Mouse (Mus musculus) hindbrain, embryonic 11.5 days (tissue): ENCODE data around the gene Kpna3. TPM values are rescaled to one million over a fixed set of nuclear protein-coding genes. Genes with fewer than 3 reads are reported as not detected.
"Not testable (repeated sequence)": the region's sequence is repeated elsewhere in the genome, so short reads cannot be mapped to it uniquely, and the experiment has no call there.

ENCODE experiments used
- ATAC-seq: fragments of 200-750 bp; cut with Nextera tagmentation; 2 replicates; pipeline ENCODE4 v1.8.0; 2017; ENCODE audit warnings: mild to moderate bottlenecking, moderate TSS enrichment, moderate library complexity; ENCODE audit not compliant: low FRiP score
- DNase-seq: peaks from one replicate; pipeline ENCODE4 v3.0.0-alpha.2; 2015; ENCODE audit warnings: low spot score
- H3K27ac ChIP-seq: fragments of 300-500 bp; sonication (generic); 2 replicates; pipeline ENCODE4 v1.5.1; 2014; ENCODE audit warnings: mild to moderate bottlenecking, low read depth, low read length
- H3K27me3 ChIP-seq: fragments of 300-500 bp; sonication (generic); 2 replicates; pipeline ENCODE4 v1.6.1; 2014; ENCODE audit warnings: mild to moderate bottlenecking, low read length, moderate library complexity, mixed read lengths; ENCODE audit not compliant: control insufficient read depth, insufficient read depth
- H3K36me3 ChIP-seq: fragments of 300-500 bp; sonication (generic); 2 replicates; pipeline ENCODE4 v1.6.1; 2014; ENCODE audit warnings: mild to moderate bottlenecking, low read length, moderate library complexity, mixed read lengths; ENCODE audit not compliant: control insufficient read depth, insufficient read depth
- H3K4me1 ChIP-seq: fragments of 300-500 bp; sonication (generic); replicated peaks from 2 replicates; pipeline ENCODE4 v1.6.1; 2014; ENCODE audit warnings: low read length, mixed read lengths; ENCODE audit not compliant: control insufficient read depth, insufficient read depth
- H3K4me2 ChIP-seq: fragments of 300-500 bp; sonication (generic); replicated peaks from 2 replicates; pipeline ENCODE4 v1.6.1; 2014; ENCODE audit warnings: mild to moderate bottlenecking, low read depth, low read length
- H3K4me3 ChIP-seq: fragments of 300-500 bp; sonication (generic); 2 replicates; pipeline ENCODE4 v1.5.1; 2014; ENCODE audit warnings: low read depth, low read length
- H3K9ac ChIP-seq: fragments of 300-500 bp; sonication (generic); 2 replicates; pipeline ENCODE4 v1.6.1; 2014; ENCODE audit warnings: low read depth, low read length
- H3K9me3 ChIP-seq: fragments of 300-500 bp; sonication (generic); 2 replicates; pipeline ENCODE4 v1.6.1; 2016; ENCODE audit warnings: low read length; ENCODE audit not compliant: control insufficient read depth
- WGBS: fragments of 180-500 bp; shearing (Covaris S2); extraction: QIAGEN DNeasy Blood & Tissue Kit; methylation state at CpG from one replicate; pipeline ENCODE4 v1.1.7; 2014; 5-methylcytosine and 5-hydroxymethylcytosine counted together
- polyA plus RNA-seq: library from polyadenylated mRNA; unstranded; fragments of >200 nt; fragmentation: Nextera tagmentation; extraction: Ambion mirVana; gene quantifications from 2 replicates; pipeline ENCODE4 v1.2.1, GENCODE M21; 2014

The Kpna3 gene
- polyA plus RNA-seq, 1 experiment from 2014 or later: 90.7 TPM

DNA sequence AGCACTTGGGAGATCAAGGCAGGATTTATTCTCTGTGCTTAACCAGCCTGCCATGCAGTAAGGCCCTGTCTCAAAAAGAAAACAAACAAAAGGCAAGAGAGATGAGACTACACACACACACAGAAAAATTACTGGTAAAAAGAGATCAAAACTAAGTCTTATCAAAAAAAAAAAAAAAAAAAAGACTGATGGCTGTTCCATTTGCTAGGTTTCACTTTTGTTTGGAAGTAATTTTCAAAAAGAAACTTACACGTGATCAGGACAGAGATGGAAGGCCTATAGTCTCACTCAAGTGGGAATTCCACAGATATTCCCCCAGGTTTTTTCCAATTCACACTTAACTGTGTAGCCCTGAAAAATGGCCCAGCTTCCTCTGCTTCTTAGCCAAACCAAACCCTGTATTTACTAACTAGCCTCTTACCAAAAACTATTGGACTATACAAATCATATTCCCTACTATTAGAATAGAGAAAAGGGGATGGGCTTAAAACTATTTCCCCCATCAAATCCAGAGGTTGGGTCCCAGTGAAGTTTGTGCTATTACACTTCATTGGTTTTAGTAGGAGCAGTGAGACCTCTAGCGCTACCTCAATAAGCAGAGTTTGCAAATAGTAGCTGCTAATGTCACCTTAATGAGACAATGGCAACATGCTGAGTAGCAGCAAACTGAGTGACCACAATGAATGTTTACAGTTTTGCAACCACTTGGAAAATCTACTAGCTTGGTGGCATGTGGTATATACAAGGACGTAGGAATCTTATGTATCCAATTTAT lies 1.3 kb downstream of the Kpna3 start:
- WGBS: 20% methylated on average over 3 of the region's 3 CpGs
- no peak for ATAC-seq
- Histone ChIP-seq H3K9me3 (no peaks in the 10 kb centered on the region), H3K36me3 (no peaks in the 10 kb centered on the region), H3K4me3 (peak overlapping the region; percentile 84), H3K27me3 (no peaks in the 10 kb centered on the region), H3K4me2 (peak overlapping the region; percentile 56), H3K9ac (peak overlapping the region; percentile 89), H3K27ac (peak overlapping the region; percentile 96), H3K4me1 (no peaks in the 10 kb centered on the region)
- peak; percentile 37 for DNase-seq

GRCm38 (mm10) chr14:61436866-61437265 lies 2.8 kb downstream of the Kpna3 start:
- H3K36me3 ChIP-seq: no peaks in the 10 kb centered on the region
- H3K9me3 ChIP-seq: no peaks in the 10 kb centered on the region
- no peaks in the 10 kb centered on the region for H3K4me1 ChIP-seq
- no peak overlapping the region for H3K4me2 ChIP-seq
- H3K9ac ChIP-seq: no peak overlapping the region
- H3K27ac ChIP-seq: no peak overlapping the region
- H3K27me3 ChIP-seq: no peaks in the 10 kb centered on the region
- 81% methylated on average over 2 of the region's 2 CpGs for WGBS
- no peak overlapping the region for H3K4me3 ChIP-seq
- ATAC-seq (no peak), DNase-seq (no peak)

- Histone ChIP-seq H3K27ac (no peak overlapping the region), H3K4me2 (no peak overlapping the region), H3K4me3 (no peak overlapping the region), H3K27me3 (no peaks in the 10 kb centered on the region), H3K36me3 (no peaks in the 10 kb centered on the region), H3K4me1 (no peaks in the 10 kb centered on the region), H3K9me3 (no peaks in the 10 kb centered on the region), H3K9ac (no peak overlapping the region)
- no peak for DNase-seq
- no peak for ATAC-seq
- WGBS: 76% methylated on average over 3 of the region's 3 CpGs
Observed at GRCm38 (mm10) chr14:61428126-61428787, 11.4 kb downstream of the Kpna3 start.

DNA sequence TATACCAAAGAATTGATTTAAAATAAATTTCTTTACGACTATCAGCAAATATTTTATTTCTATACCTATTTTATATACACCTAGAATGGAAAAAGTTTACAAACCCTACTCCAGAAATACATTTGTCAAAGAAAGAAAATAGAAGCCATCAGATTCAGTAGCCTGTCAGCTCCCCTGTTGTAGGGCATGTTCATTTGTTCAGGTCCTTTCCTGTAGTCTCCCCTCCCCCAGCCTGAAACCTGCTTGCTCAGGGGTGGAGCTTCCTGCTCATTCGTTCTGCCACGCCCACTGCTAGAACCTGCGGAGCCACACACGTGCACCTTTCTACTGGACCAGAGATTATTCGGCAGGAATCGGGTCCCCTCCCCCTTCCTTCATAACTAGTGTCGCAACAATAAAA lies 12.6 kb downstream of the Kpna3 start:
- ATAC-seq: not testable (repeated sequence)
- WGBS: 45% methylated on average over 4 of the region's 8 CpGs

GRCm38 (mm10) chr14:61425080-61425665 lies 14.5 kb downstream of the Kpna3 start:
- ATAC-seq: no peak
- H3K4me3 ChIP-seq: no peak overlapping the region
- WGBS: 93% methylated on average over 2 of the region's 2 CpGs
- no peaks in the 10 kb centered on the region for H3K36me3 ChIP-seq
- no peak overlapping the region for H3K9ac ChIP-seq
- no peak for DNase-seq
- H3K9me3 ChIP-seq: no peaks in the 10 kb centered on the region
- H3K27ac ChIP-seq: no peak overlapping the region
- H3K4me2 ChIP-seq: no peak overlapping the region
- no peaks in the 10 kb centered on the region for H3K4me1 ChIP-seq
- no peaks in the 10 kb centered on the region for H3K27me3 ChIP-seq

More for the DNA sequence above, 12.6 kb downstream of the Kpna3 start:
- not testable (repeated sequence) for DNase-seq, H3K27ac ChIP-seq, H3K27me3 ChIP-seq, H3K4me2 ChIP-seq, H3K9me3 ChIP-seq, H3K9ac ChIP-seq, H3K36me3 ChIP-seq, H3K4me1 ChIP-seq, H3K4me3 ChIP-seq

- H3K36me3 ChIP-seq: no peaks in the 10 kb centered on the region
- H3K9ac ChIP-seq: no peak overlapping the region
- WGBS: 91% methylated on average over 4 of the region's 4 CpGs
- no peaks in the 10 kb centered on the region for H3K27me3 ChIP-seq
- DNase-seq (no peak), ATAC-seq (no peak)
- H3K4me2 ChIP-seq: no peak overlapping the region
- no peak overlapping the region for H3K4me3 ChIP-seq
- no peaks in the 10 kb centered on the region for H3K9me3 ChIP-seq
- H3K4me1 ChIP-seq: no peaks in the 10 kb centered on the region
- H3K27ac ChIP-seq: no peak overlapping the region
Observed at GRCm38 (mm10) chr14:61415719-61416118, 24.0 kb downstream of the Kpna3 start.

DNA sequence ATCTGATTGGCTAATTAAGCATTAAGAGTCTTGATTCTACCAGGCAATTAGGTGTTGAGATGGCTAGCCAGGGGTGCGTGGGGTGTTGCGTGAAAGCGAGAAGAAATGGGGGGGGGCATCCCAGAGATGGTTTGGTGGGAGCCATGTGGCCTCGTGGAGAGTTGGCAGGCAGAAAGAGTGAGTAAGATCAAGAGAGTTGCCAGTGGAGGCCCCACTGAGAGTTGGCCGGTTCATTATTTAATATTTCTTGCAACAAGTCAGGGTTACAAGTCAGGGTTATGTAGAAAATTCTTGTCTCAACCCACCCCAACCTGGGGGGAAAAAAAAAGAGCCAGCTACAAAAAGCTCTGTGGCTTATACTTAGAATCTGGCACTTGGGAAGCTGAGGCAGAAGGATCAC lies 24.4 kb downstream of the Kpna3 start:
- Histone ChIP-seq H3K4me2 (no peak overlapping the region), H3K9ac (no peak overlapping the region), H3K27ac (no peak overlapping the region), H3K4me3 (no peak overlapping the region), H3K36me3 (no peaks in the 10 kb centered on the region), H3K4me1 (no peaks in the 10 kb centered on the region), H3K9me3 (no peaks in the 10 kb centered on the region), H3K27me3 (no peaks in the 10 kb centered on the region)
- 81% methylated on average over 5 of the region's 5 CpGs for whole genome bisulfite sequencing
- ATAC-seq: no peak
- no peak for DNase-seq

DNA sequence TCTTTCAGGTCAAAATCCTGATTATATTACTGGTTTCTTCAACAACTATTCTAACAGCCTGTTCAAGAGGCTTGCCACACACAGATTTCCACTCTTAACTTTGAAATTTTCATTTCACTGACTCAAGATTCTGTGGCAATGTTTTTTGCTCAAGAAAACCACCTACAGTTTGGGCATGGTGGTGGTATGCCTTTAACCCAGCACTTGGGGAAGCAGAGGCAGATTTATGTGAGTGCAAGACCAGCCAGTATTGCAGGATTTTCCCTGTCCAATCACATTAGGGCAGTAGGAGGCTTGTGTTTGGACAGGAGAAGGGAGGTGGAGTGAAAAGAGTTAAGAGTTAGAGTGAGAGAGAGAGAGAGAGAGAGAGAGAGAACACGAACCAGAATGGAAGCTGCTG lies 24.9 kb downstream of the Kpna3 start:
- Histone ChIP-seq H3K4me2 (no peak overlapping the region), H3K9me3 (no peaks in the 10 kb centered on the region), H3K4me1 (no peaks in the 10 kb centered on the region), H3K36me3 (no peaks in the 10 kb centered on the region), H3K27me3 (no peaks in the 10 kb centered on the region), H3K4me3 (no peak overlapping the region), H3K9ac (no peak overlapping the region), H3K27ac (no peak overlapping the region)
- DNase-seq (no peak), ATAC-seq (no peak)
- 50% methylated on average over 1 of the region's 1 CpGs for WGBS
